Mouse (Mus musculus) lung, embryonic 14.5 days (tissue): ENCODE data around the gene Nfx1. TPM values are rescaled to one million over a fixed set of nuclear protein-coding genes. Genes with fewer than 3 reads are reported as not detected.

ENCODE experiments used
- ATAC-seq: fragments of 200-750 bp; cut with Nextera tagmentation; 2 replicates; pipeline ENCODE4 v1.8.0; 2017; ENCODE audit warnings: mild to moderate bottlenecking, moderate TSS enrichment, moderate library complexity; ENCODE audit not compliant: insufficient read depth
- DNase-seq: peaks from one replicate; pipeline ENCODE4 v3.0.0-alpha.2; 2015
- H3K27ac ChIP-seq: fragments of 300-500 bp; sonication (generic); 2 replicates; pipeline ENCODE4 v1.5.1; 2014; ENCODE audit warnings: low read depth, mild to moderate bottlenecking, moderate library complexity
- H3K27me3 ChIP-seq: fragments of 300-500 bp; sonication (generic); 2 replicates; pipeline ENCODE4 v1.6.1; 2014; ENCODE audit warnings: low read length, control low read depth; ENCODE audit not compliant: insufficient read depth
- H3K36me3 ChIP-seq: fragments of 300-500 bp; sonication (generic); 2 replicates; pipeline ENCODE4 v1.6.1; 2014; ENCODE audit warnings: control low read depth; ENCODE audit not compliant: insufficient read depth
- H3K4me1 ChIP-seq: fragments of 300-500 bp; sonication (generic); 2 replicates; pipeline ENCODE4 v1.6.1; 2014; ENCODE audit warnings: antibody characterized with exemption, control low read depth; ENCODE audit not compliant: insufficient read depth
- H3K4me2 ChIP-seq: fragments of 300-500 bp; sonication (generic); 2 replicates; pipeline ENCODE4 v1.6.1; 2014; ENCODE audit warnings: mild to moderate bottlenecking
- H3K4me3 ChIP-seq: fragments of 300-500 bp; sonication (generic); 2 replicates; pipeline ENCODE4 v1.5.1; 2014; ENCODE audit warnings: low read depth, low read length
- H3K9ac ChIP-seq: fragments of 300-500 bp; sonication (generic); 2 replicates; pipeline ENCODE4 v1.6.1; 2014
- H3K9me3 ChIP-seq: fragments of 300-500 bp; sonication (generic); 2 replicates; pipeline ENCODE4 v1.6.1; 2016; ENCODE audit warnings: low read depth, low read length, control low read depth
- CTCF ChIP-seq: IDR thresholded peaks from 2 replicates; pipeline ENCODE4 v1.5.1; 2016; ENCODE audit warnings: antibody characterized with exemption, low read depth
- WGBS: fragments of 180-500 bp; shearing (Covaris S2); extraction: QIAGEN DNeasy Blood & Tissue Kit; methylation state at CpG from one replicate; pipeline ENCODE4 v1.1.7; 2014; 5-methylcytosine and 5-hydroxymethylcytosine counted together
- polyA plus RNA-seq: library from polyadenylated mRNA; unstranded; fragments of >200 nt; fragmentation: Nextera tagmentation; extraction: Ambion mirVana; gene quantifications from 2 replicates; pipeline ENCODE4 v1.2.1, GENCODE M21; 2014

Gene Nfx1
- polyA plus RNA-seq, 1 experiment from 2014 or later = 95.7 TPM

- no peak overlapping the region for H3K9ac ChIP-seq
- H3K27me3 ChIP-seq = no peaks in the 10 kb centered on the region
- H3K36me3 ChIP-seq = peaks cover 24% of the 10 kb centered on the region; the same call in 1 of the 2 replicates
- ATAC-seq (no peak), DNase-seq (peak; percentile 32)
- no peak overlapping the region for H3K4me2 ChIP-seq
- H3K4me1 ChIP-seq = no peaks in the 10 kb centered on the region
- no peaks in the 10 kb centered on the region for H3K9me3 ChIP-seq
- WGBS = 82% methylated on average over 4 of the region's 4 CpGs
- H3K27ac ChIP-seq = no peak overlapping the region
- TF ChIP-seq CTCF = no peak
- no peak overlapping the region for H3K4me3 ChIP-seq
Measured at GRCm38 (mm10) chr4:41028272-41028671, 57.6 kb downstream of the Nfx1 start.

- Histone ChIP-seq H3K9ac (no peak overlapping the region), H3K27me3 (no peaks in the 10 kb centered on the region), H3K4me2 (no peak overlapping the region), H3K9me3 (no peaks in the 10 kb centered on the region), H3K27ac (no peak overlapping the region), H3K4me3 (no peak overlapping the region), H3K4me1 (no peaks in the 10 kb centered on the region), H3K36me3 (peaks cover 13% of the 10 kb centered on the region; the same call in 1 of the 2 replicates)
- ATAC-seq = no peak
- 81% methylated on average over 5 of the region's 5 CpGs for WGBS
- no peak for TF ChIP-seq CTCF
- no peak for DNase-seq
Measured at GRCm38 (mm10) chr4:41029372-41029771, 58.7 kb downstream of the Nfx1 start.

GRCm38 (mm10) chr4:41031242-41031641 is 60.5 kb downstream of the Nfx1 start:
- no peaks in the 10 kb centered on the region for H3K9me3 ChIP-seq
- H3K9ac ChIP-seq = no peak overlapping the region
- no peaks in the 10 kb centered on the region for H3K36me3 ChIP-seq
- H3K27me3 ChIP-seq = no peaks in the 10 kb centered on the region
- 78% methylated on average over 3 of the region's 3 CpGs for WGBS
- no peak for TF ChIP-seq CTCF
- H3K27ac ChIP-seq = no peak overlapping the region
- no peak overlapping the region for H3K4me2 ChIP-seq
- ATAC-seq (no peak), DNase-seq (no peak)
- no peak overlapping the region for H3K4me3 ChIP-seq
- H3K4me1 ChIP-seq = no peaks in the 10 kb centered on the region

GRCm38 (mm10) chr4:41037942-41038341 is 67.2 kb downstream of the Nfx1 start:
- 32% methylated on average over 3 of the region's 3 CpGs for WGBS
- Histone ChIP-seq H3K36me3 (no peaks in the 10 kb centered on the region), H3K27ac (no peak overlapping the region), H3K27me3 (no peaks in the 10 kb centered on the region), H3K9me3 (no peaks in the 10 kb centered on the region), H3K4me1 (no peaks in the 10 kb centered on the region), H3K9ac (no peak overlapping the region), H3K4me3 (no peak overlapping the region), H3K4me2 (no peak overlapping the region)
- no peak for ATAC-seq
- no peak for DNase-seq
- TF ChIP-seq CTCF = no peak

- no peaks in the 10 kb centered on the region for H3K9me3 ChIP-seq
- no peak overlapping the region for H3K4me2 ChIP-seq
- H3K27me3 ChIP-seq = no peaks in the 10 kb centered on the region
- DNase-seq = peak; percentile 48
- no peak for TF ChIP-seq CTCF
- H3K4me3 ChIP-seq = no peak overlapping the region
- no peaks in the 10 kb centered on the region for H3K36me3 ChIP-seq
- 42% methylated on average over 7 of the region's 7 CpGs for WGBS
- no peak overlapping the region for H3K9ac ChIP-seq
- ATAC-seq = peak; percentile 53; the same call in 1 of the 2 replicates
- no peak overlapping the region for H3K27ac ChIP-seq
- H3K4me1 ChIP-seq = no peaks in the 10 kb centered on the region
Measured at GRCm38 (mm10) chr4:41040983-41041382, 70.3 kb downstream of the Nfx1 start.

- H3K4me3 ChIP-seq = no peak overlapping the region
- ATAC-seq (no peak), DNase-seq (no peak)
- H3K4me2 ChIP-seq = no peak overlapping the region
- WGBS = 63% methylated on average over 12 of the region's 12 CpGs
- no peaks in the 10 kb centered on the region for H3K27me3 ChIP-seq
- H3K4me1 ChIP-seq = no peaks in the 10 kb centered on the region
- no peak overlapping the region for H3K9ac ChIP-seq
- TF ChIP-seq CTCF = no peak
- no peak overlapping the region for H3K27ac ChIP-seq
- H3K9me3 ChIP-seq = no peaks in the 10 kb centered on the region
- H3K36me3 ChIP-seq = no peaks in the 10 kb centered on the region
Measured at GRCm38 (mm10) chr4:41042880-41043279, 72.2 kb downstream of the Nfx1 start.

GRCm38 (mm10) chr4:41043961-41044360 is 73.3 kb downstream of the Nfx1 start:
- 80% methylated on average over 5 of the region's 5 CpGs for WGBS
- Histone ChIP-seq H3K27me3 (no peaks in the 10 kb centered on the region), H3K36me3 (no peaks in the 10 kb centered on the region), H3K9me3 (no peaks in the 10 kb centered on the region), H3K4me1 (no peaks in the 10 kb centered on the region), H3K27ac (no peak overlapping the region), H3K4me3 (no peak overlapping the region), H3K4me2 (no peak overlapping the region), H3K9ac (no peak overlapping the region)
- no peak for DNase-seq
- TF ChIP-seq CTCF = 0 out of 2 replicates have a peak, but pooled peaks have one; percentile 14
- no peak for ATAC-seq

GRCm38 (mm10) chr4:41045288-41045687 is 74.6 kb downstream of the Nfx1 start:
- DNase-seq = no peak
- H3K4me2 ChIP-seq = no peak overlapping the region

More at GRCm38 (mm10) chr4:41045288-41045687, 74.6 kb downstream of the Nfx1 start:
- H3K36me3 ChIP-seq = no peaks in the 10 kb centered on the region
- TF ChIP-seq CTCF = no peak
- H3K4me1 ChIP-seq = no peaks in the 10 kb centered on the region
- H3K27ac ChIP-seq = no peak overlapping the region
- H3K9me3 ChIP-seq = no peaks in the 10 kb centered on the region
- H3K9ac ChIP-seq = no peak overlapping the region
- no peak for ATAC-seq
- H3K4me3 ChIP-seq = no peak overlapping the region
- H3K27me3 ChIP-seq = no peaks in the 10 kb centered on the region
- WGBS = 71% methylated on average over 3 of the region's 3 CpGs
